Mouse (Mus musculus): ENCODE results near the gene Tnfsf14. TPM values are rescaled to one million over a fixed set of nuclear protein-coding genes. Genes with fewer than 3 reads are reported as not detected.

Tnfsf14 gene
- polyA plus RNA-seq, 1 experiment from 2014 or later = 0.15 TPM

DNA sequence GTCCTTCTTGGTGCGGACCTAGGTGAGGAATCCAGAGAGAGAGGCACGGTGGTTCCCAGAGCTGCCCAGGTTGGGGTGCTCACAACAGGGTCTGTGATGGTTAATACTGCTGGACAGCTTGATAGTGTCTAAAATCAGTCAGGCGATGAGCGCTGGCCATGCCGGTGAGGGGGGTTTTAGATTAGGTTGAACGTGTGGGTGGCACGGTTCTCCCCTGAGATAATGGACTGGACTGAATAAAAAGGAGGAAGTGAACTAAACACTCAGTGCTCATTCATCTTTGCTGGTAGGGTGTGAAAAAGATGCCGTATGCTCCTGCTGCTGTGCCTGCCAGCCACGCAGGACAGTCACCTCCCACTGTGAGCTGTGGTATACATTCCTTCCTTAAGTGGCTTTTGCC is 29.3 kb upstream of the Tnfsf14 start:
- Histone ChIP-seq H3K4me1 (0 out of 2 replicates have a peak, but pooled peaks cover 3% of the 10 kb centered on the region), H3K27ac (no peak overlapping the region), H3K4me3 (no peak overlapping the region), H3K36me3 (no peaks in the 10 kb centered on the region), H3K27me3 (ENCODE audit: low read depth, poor library complexity, severe bottlenecking) (peaks cover 30% of the 10 kb centered on the region), H3K9me3 (replicated peaks) (no peaks in the 10 kb centered on the region)
- 83% methylated on average over 9 of the region's 9 CpGs for WGBS
- no peak for DNase-seq (ENCODE audit: low spot score)

DNA sequence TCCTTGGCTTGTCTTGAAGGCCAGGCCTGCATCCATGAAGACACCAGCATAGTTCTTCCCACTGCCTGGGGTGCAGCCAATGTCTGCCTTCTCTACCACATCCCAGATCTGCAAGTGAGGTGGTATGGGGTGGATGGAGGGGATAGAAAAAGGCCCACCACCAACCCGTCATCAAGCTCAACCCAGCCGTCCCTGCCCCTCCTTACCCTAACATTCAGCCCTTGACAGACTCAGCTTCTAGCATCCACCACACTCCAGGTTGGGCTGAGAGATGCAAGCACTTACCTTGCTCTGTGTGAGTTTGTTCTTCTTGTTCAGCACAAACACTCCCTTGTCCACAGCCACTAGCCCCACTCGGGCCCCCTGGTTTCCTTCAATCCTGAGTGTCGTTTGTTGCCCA is 27.9 kb upstream of the Tnfsf14 start:
- 78% methylated on average over 4 of the region's 4 CpGs for WGBS
- H3K4me3 ChIP-seq = no peak overlapping the region
- no peaks in the 10 kb centered on the region for H3K36me3 ChIP-seq
- 0 out of 2 replicates have a peak, but pooled peaks cover 3% of the 10 kb centered on the region for H3K4me1 ChIP-seq
- H3K27me3 ChIP-seq (ENCODE audit: low read depth, poor library complexity, severe bottlenecking) = peaks cover 30% of the 10 kb centered on the region
- H3K27ac ChIP-seq = no peak overlapping the region
- H3K9me3 ChIP-seq (replicated peaks) = no peaks in the 10 kb centered on the region
- DNase-seq (ENCODE audit: low spot score) = no peak

DNA sequence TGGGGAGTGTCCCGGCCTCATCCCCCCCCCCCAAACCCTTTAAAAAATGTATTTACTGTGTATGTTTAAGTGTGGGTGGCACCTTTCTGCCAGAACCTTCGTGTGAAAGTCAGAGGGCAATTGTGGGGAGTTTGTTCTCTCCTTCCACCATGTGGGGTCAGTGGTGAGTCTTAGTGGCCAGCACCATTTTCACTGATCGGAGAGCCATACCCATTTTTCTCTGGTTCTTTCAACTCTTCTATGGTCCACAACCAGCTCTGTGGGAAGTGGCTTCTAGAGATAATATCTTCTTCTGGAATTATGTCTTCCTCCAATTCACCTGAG is 25.9 kb upstream of the Tnfsf14 start:
- Histone ChIP-seq H3K36me3 (no peaks in the 10 kb centered on the region), H3K4me3 (no peak overlapping the region), H3K4me1 (0 out of 2 replicates have a peak, but pooled peaks cover 3% of the 10 kb centered on the region), H3K27me3 (ENCODE audit: low read depth, poor library complexity, severe bottlenecking) (peaks cover 26% of the 10 kb centered on the region), H3K9me3 (replicated peaks) (no peaks in the 10 kb centered on the region), H3K27ac (no peak overlapping the region)
- no peak for DNase-seq (ENCODE audit: low spot score)
- WGBS = 23% methylated on average over 3 of the region's 3 CpGs

DNA sequence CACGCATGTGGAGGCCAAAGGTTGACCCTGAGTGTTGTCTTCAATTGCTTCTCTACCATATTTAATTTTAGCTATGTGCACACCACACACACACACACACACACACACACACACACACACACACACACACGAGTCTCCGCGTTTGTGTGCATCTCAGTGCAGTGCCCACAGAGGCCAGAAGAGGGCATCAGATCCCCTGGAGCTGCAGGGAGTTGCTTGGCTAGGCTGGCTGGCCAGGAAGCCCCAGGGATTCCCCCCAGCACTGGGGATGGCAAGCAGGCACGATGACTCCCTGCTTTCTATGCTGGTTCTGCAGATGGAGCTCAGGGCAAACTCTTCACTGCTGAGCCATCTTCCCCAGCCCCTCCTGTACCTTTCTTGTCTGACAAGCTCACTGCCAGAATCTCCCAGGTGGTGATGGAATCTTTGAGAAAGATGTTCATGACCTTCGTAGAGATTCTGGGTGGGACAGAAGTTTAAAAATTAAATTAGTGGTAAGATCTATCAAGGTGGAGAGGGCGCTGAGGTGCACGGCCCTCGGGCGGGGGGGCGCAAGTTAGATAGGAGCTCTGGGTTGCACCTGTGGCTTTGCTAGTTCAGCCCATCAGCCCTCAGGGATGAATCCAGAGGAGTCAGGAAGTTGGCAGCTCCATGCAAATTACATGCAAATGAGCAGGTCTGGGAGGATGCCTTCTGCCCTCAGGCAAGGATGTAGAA is 25.3 kb upstream of the Tnfsf14 start:
- 26% methylated on average over 11 of the region's 11 CpGs for WGBS
- DNase-seq (ENCODE audit: low spot score) = peak; percentile 75
- Histone ChIP-seq H3K9me3 (replicated peaks) (no peaks in the 10 kb centered on the region), H3K36me3 (no peaks in the 10 kb centered on the region), H3K4me1 (0 out of 2 replicates have a peak, but pooled peaks cover 1% of the 10 kb centered on the region), H3K4me3 (no peak overlapping the region), H3K27me3 (ENCODE audit: low read depth, poor library complexity, severe bottlenecking) (peaks cover 22% of the 10 kb centered on the region), H3K27ac (no peak overlapping the region)

DNA sequence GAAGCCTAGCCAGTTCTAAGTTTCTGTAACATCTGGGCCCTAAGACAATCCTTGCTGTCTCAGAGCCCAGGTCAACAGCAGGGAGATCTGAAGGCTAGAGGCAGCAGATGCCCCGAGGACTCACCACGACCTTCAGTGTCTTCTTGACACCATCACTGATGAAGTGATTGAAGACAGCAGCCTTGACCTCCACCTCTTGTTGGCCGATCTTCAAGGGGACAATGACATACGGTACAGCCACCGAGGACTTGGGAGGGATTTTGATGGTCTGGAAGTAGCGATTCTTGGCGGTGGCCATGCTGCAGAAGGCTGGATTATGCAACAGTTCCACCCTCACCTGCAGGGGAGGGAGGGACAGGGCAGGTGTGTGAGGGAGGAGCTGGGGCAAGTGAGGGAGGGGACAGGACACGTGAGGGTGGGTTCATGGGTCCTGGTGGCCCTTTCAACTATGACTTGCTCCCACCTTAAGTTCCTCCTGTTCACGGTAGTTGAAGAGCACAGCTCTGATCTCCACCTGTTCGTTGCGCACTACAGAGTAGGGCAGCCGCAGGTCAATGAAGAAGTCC is 24.4 kb upstream of the Tnfsf14 start:
- WGBS = 74% methylated on average over 12 of the region's 12 CpGs
- H3K36me3 ChIP-seq = no peaks in the 10 kb centered on the region
- no peak for DNase-seq (ENCODE audit: low spot score)
- H3K4me3 ChIP-seq = no peak overlapping the region
- H3K27me3 ChIP-seq (ENCODE audit: low read depth, poor library complexity, severe bottlenecking) = peaks cover 15% of the 10 kb centered on the region; the same call in 1 of the 2 replicates
- no peaks in the 10 kb centered on the region for H3K4me1 ChIP-seq
- H3K9me3 ChIP-seq (replicated peaks) = no peaks in the 10 kb centered on the region
- H3K27ac ChIP-seq = no peak overlapping the region

DNA sequence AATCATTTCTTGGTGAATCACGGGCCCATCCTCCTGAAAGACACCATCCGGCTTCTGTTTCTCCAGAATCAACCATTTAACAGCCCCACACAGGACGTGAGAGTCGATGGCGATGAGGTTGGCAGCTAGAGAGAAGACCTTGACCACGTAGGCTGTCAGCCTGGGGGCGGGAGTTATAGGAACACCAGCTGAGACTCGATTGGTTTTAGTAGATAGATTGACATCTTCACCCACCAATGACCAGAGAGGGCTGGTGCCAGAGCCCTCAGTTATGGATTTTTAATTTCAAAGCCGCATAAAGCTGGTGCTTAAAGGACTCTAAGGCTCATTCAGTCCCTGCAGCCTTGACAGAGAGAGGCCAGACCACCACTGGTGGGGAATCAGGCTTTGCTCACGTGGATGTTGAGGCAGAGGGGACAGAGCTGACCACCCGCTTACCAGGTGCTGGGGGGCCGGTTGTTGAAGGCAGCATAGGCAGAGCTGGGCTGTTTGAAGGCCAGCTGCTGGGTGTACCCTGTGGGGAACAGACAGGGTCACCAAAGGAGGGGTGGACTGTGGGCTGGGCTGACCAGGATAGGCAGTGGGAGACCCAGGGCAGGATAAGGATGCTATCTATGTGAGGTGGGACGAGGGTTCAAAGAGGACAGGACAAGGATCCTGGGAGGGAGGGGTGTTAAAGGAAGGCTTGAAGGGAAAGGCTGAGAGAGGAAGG is 20.9 kb upstream of the Tnfsf14 start:
- H3K27me3 ChIP-seq (ENCODE audit: low read depth, poor library complexity, severe bottlenecking) = 0 out of 2 replicates have a peak, but pooled peaks cover 4% of the 10 kb centered on the region
- H3K4me1 ChIP-seq = no peaks in the 10 kb centered on the region
- H3K4me3 ChIP-seq = no peak overlapping the region
- no peaks in the 10 kb centered on the region for H3K36me3 ChIP-seq
- H3K9me3 ChIP-seq (replicated peaks) = no peaks in the 10 kb centered on the region
- WGBS = 46% methylated on average over 13 of the region's 13 CpGs
- DNase-seq (ENCODE audit: low spot score) = no peak
- no peak overlapping the region for H3K27ac ChIP-seq

DNA sequence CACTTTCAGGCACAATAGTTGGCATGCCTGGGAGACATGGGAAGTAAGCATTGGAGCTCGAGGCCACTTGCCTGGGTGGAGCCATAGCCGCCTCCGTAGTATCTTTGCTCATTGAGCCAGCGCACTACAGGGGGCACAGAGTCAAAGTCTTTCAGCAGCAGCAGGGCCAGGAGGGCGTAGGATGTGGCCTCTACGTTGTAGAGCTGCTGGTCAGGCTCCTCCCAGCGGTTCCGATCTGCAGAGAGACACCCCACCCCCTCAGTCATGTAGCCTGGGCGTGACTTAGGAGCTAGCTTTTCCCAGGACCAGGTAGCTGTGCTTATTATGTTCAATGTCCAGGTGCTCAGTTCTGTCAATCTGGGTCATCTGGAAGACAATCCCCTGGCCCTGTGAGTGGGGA is 17.5 kb upstream of the Tnfsf14 start:
- Histone ChIP-seq H3K4me1 (no peaks in the 10 kb centered on the region), H3K36me3 (no peaks in the 10 kb centered on the region), H3K4me3 (no peak overlapping the region), H3K27ac (no peak overlapping the region), H3K9me3 (replicated peaks) (no peaks in the 10 kb centered on the region), H3K27me3 (ENCODE audit: low read depth, poor library complexity, severe bottlenecking) (0 out of 2 replicates have a peak, but pooled peaks cover 4% of the 10 kb centered on the region)
- WGBS = 66% methylated on average over 9 of the region's 9 CpGs
- DNase-seq (ENCODE audit: low spot score) = no peak

DNA sequence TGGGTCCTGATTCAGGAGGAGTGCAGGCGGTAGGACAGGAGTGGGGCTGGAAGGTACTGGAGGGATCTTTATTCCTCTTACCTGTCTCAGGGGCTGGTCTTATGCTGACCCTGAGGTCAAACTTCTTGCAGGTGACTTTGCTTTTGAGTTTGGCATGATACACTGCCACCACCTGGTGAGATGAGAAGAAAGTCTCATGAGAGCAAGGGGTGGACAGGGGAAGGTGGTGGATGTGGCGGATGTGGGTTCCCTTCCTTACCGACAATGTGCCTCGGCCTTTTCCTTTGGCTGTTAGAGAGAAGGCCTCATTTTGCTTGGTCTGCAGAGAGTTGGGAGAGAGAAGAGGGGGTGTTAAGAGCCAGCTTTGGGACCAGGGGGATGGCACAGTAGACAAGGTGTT is 15.4 kb upstream of the Tnfsf14 start:
- Histone ChIP-seq H3K36me3 (no peaks in the 10 kb centered on the region), H3K27me3 (ENCODE audit: low read depth, poor library complexity, severe bottlenecking) (no peaks in the 10 kb centered on the region), H3K4me3 (no peak overlapping the region), H3K4me1 (no peaks in the 10 kb centered on the region), H3K9me3 (replicated peaks) (no peaks in the 10 kb centered on the region), H3K27ac (no peak overlapping the region)
- WGBS = 86% methylated on average over 4 of the region's 4 CpGs
- DNase-seq (ENCODE audit: low spot score) = no peak

DNA sequence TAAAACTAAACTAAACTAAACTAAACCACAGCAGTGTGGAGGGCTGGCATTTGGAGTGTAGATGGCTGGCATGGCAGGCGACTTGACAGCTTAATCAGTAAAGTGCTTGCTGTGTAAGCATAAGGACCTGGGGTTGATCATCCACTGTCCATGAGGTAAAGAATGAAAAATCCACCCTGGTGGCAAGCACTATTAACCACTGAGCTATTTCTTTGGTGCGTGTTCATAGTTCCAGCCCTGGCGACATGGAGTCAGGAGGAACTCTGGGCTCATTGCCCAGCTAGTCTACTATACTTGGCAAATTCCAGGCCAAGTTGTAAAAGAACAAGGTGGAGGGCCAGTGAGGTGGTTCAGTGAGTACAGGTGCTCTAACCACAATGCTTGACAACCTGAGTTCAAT is 14.0 kb upstream of the Tnfsf14 start:
- DNase-seq (ENCODE audit: low spot score) = no peak
- no peak overlapping the region for H3K27ac ChIP-seq
- 85% methylated on average over 3 of the region's 3 CpGs for WGBS

DNA sequence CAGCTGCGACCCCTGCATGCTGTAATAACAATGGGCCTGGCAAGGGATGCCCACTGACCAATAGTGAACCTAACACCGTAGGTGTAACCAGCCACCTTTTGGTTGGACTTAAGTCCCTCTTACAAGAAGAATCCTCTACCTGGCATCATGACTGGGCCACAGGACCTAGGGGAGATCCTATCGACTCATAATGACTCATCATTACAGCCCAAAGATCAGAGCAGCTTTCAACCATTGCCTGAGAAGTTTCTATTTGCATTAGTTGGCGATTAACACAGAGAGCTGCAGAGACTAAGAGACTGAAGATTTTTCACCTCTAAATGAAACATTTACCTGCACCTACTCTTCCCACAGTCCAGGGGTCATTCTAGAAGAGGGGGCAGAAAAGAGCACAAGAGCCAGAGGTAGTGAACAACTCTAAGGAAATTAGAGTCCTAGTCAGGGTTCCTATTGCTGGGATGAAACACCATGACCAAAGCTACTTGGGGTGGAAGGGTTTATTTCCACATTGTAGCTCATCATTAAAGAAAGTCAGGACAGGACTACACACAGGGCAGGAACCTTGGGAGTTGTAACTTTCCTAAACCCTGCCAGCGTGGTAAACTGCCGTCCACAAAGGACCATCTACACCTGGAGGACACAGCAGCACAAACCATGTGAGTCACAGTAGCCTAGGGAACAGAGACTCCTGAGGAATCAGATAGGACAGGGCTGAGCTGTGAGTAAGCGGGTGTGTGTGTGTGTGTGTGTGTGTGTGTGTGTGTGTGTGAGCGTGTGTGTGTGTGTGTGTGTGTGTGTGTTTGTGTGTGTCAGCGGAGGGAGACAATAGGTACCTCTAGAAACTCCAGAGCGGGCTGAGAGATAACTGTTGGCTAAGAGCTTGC is 8.1 kb upstream of the Tnfsf14 start:
- Histone ChIP-seq H3K9me3 (replicated peaks) (no peaks in the 10 kb centered on the region), H3K27ac (no peak overlapping the region), H3K4me1 (no peaks in the 10 kb centered on the region), H3K4me3 (no peak overlapping the region), H3K36me3 (no peaks in the 10 kb centered on the region), H3K27me3 (ENCODE audit: low read depth, poor library complexity, severe bottlenecking) (no peaks in the 10 kb centered on the region)
- no peak for DNase-seq (ENCODE audit: low spot score)
- 89% methylated on average over 9 of the region's 10 CpGs for WGBS

More for the DNA sequence above, 14.0 kb upstream of the Tnfsf14 start:
- Histone ChIP-seq H3K4me1 (no peaks in the 10 kb centered on the region), H3K4me3 (no peak overlapping the region), H3K27me3 (ENCODE audit: low read depth, poor library complexity, severe bottlenecking) (no peaks in the 10 kb centered on the region), H3K9me3 (replicated peaks) (no peaks in the 10 kb centered on the region), H3K36me3 (no peaks in the 10 kb centered on the region)

DNA sequence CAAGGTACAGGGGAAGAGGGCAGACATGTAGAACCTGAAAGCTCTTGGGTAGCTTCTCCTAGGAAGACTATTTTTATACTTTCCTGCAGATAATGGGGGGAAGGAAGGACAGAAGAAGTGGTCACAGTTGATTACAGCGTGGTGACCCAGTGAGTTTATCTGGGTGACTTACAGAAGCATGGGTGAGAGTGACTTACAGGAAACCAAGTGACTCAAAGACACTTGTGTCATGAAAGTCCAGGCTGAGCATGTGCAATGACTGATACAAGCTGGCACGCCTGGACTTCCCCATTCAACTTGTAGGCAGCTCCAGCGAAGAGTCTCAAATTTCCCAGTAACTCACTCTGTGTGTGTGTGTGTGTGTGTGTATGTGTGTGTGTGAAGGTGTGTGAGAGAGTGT is 4.3 kb upstream of the Tnfsf14 start:
- H3K4me3 ChIP-seq = no peak overlapping the region
- H3K4me1 ChIP-seq = peaks cover 4% of the 10 kb centered on the region
- no peak for DNase-seq (ENCODE audit: low spot score)
- no peaks in the 10 kb centered on the region for H3K36me3 ChIP-seq
- no peaks in the 10 kb centered on the region for H3K9me3 ChIP-seq (replicated peaks)
- H3K27ac ChIP-seq = no peak overlapping the region
- H3K27me3 ChIP-seq (ENCODE audit: low read depth, poor library complexity, severe bottlenecking) = no peaks in the 10 kb centered on the region
- 81% methylated on average over 3 of the region's 3 CpGs for WGBS

DNA sequence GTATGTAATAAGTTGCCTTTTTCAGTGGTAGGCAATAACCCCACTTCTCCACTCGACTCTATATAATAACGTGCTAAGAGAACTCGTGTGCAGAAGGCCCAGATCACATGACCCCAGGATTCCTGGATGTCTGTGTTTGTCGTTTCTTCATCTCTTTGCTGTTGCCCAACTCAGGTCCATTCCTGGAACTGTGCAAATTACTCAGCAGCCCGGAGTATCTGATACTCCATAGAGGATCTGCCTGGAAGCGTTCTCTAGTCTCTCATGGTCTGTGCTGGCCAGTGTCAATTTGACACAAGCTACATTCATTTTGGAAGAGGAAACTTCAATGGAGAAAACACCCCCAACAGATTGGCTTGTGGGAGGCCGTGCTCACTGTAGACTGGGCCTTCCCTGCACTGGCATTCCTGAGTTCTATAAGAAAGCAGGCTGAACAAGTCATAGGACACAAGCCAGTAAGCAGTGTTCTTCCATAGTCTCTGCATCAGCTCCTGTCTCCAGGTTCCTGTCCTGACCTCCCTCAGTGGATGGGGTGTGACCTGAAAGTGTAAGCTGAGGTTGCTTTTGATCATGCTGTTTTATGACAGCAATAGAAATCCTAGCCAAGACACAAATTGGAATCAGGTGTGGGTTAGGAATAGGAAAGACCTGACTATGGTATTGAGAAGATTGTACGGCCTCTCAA is 1.5 kb upstream of the Tnfsf14 start:
- Histone ChIP-seq H3K27ac (no peak overlapping the region), H3K36me3 (no peaks in the 10 kb centered on the region), H3K27me3 (ENCODE audit: low read depth, poor library complexity, severe bottlenecking) (no peaks in the 10 kb centered on the region), H3K4me1 (peaks cover 4% of the 10 kb centered on the region), H3K9me3 (replicated peaks) (no peaks in the 10 kb centered on the region), H3K4me3 (no peak overlapping the region)
- 82% methylated on average over 8 of the region's 8 CpGs for WGBS
- no peak for DNase-seq (ENCODE audit: low spot score)

Measured in limb, embryonic 10.5 days (tissue).